Mouse (Mus musculus): Measurements from ENCODE around the gene Nr5a1.

DNA sequence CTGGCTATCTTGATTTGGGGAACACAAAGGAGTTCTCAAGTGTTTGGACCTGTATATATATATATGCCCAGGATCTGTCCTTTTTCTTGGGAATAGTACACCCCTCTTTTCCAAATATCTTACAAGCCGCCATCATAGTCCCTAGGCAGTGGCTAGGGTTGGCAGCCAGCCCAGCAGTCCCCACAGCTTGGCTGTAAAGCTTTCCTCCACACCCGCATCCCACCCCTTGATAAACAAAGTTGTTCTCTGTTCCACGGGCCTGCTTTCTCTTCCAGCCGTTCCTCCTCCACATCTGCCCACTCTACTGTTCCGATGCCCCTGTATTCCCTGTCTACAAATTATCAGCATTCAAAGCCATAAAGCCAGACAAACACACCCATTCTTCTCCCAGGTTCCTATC lies 20.4 kb upstream of the Nr5a1 start:
- no peak for TF ChIP-seq MAFK (IDR thresholded peaks at IDR 0.05; ENCODE audit: insufficient read depth, low read depth, low read length)
- no peak for TF ChIP-seq ZNF384 (IDR thresholded peaks at IDR 0.05; ENCODE audit: low read depth, low read length)
- no peak for TF ChIP-seq HCFC1 (IDR thresholded peaks at IDR 0.05; ENCODE audit: borderline replicate concordance, insufficient read depth, low read length)
